Mouse (Mus musculus): ENCODE measurements around the gene Cab39l. TPM values are rescaled to one million over a fixed set of nuclear protein-coding genes. Genes with fewer than 3 reads are reported as not detected.

The Cab39l gene
- polyA plus RNA-seq, 1 experiment from 2014 or later = 47.7 TPM

- Histone ChIP-seq H3K27me3 (ENCODE audit: control insufficient read depth, insufficient read depth, low read length) (peaks cover 10% of the 10 kb centered on the region; the same call in 1 of the 2 replicates), H3K27ac (ENCODE audit: low read depth, low read length) (peak within 1 kb of the TSS; percentile 77), H3K4me2 (replicated peaks; ENCODE audit: low read depth, low read length) (peak within 1 kb of the TSS; percentile 79), H3K4me1 (replicated peaks; ENCODE audit: control insufficient read depth, insufficient read depth, low read length) (no peaks in the 10 kb centered on the region; the same call in 1 of the 2 replicates), H3K36me3 (ENCODE audit: control insufficient read depth, insufficient read depth, low read length) (no peaks in the 10 kb centered on the region), H3K9ac (ENCODE audit: low read depth, low read length) (peak within 1 kb of the TSS; percentile 71), H3K9me3 (ENCODE audit: control insufficient read depth, low read length) (no peaks in the 10 kb centered on the region), H3K4me3 (ENCODE audit: low read depth, low read length) (peak within 1 kb of the TSS; percentile 62)
- under 1% methylated on average over 63 of the region's 65 CpGs for WGBS
- ATAC-seq (ENCODE audit: low FRiP score) (peak; percentile 91), DNase-seq (ENCODE audit: low spot score) (peak; percentile 91)
These were observed 184.5 kb downstream of the Cab39l start, which contains the start of gene Shisa2 for GRCm38 (mm10) chr14:59625158-59625805. Gene Shisa2 (plus strand): TSS chr14:59625308.

DNA sequence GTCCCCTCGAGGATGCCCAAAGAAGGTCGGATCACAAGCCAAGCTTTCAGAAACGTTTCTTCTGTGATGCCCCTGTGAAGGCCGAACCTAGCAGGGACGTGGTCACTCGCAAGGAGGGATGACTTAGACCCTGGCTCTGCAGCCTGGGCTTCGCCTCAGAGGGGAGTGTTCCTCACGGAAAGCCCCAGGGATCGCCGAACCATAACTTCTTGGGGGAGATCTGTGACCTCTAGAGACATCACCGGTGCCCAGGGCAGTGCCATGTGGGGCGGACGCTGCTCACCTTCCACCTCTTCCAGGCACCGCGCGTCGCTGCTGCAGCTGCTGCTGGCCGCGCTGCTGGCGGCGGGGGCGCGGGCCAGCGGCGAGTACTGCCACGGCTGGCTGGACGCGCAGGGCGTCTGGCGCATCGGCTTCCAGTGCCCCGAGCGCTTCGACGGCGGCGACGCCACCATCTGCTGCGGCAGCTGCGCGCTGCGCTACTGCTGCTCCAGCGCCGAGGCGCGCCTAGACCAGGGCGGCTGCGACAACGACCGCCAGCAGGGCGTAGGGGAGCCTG lies 185.1 kb downstream of the Cab39l start:
- Histone ChIP-seq H3K4me3 (ENCODE audit: low read depth, low read length) (peak overlapping the region; percentile 62), H3K36me3 (ENCODE audit: control insufficient read depth, insufficient read depth, low read length) (no peaks in the 10 kb centered on the region), H3K9me3 (ENCODE audit: control insufficient read depth, low read length) (no peaks in the 10 kb centered on the region), H3K27ac (ENCODE audit: low read depth, low read length) (peak overlapping the region; percentile 77), H3K9ac (ENCODE audit: low read depth, low read length) (peak overlapping the region; percentile 71), H3K27me3 (ENCODE audit: control insufficient read depth, insufficient read depth, low read length) (peaks cover 10% of the 10 kb centered on the region; the same call in 1 of the 2 replicates), H3K4me1 (replicated peaks; ENCODE audit: control insufficient read depth, insufficient read depth, low read length) (no peaks in the 10 kb centered on the region; the same call in 1 of the 2 replicates), H3K4me2 (replicated peaks; ENCODE audit: low read depth, low read length) (peak overlapping the region; percentile 79)
- WGBS = 0% methylated on average over 51 of the region's 51 CpGs
- DNase-seq (ENCODE audit: low spot score) (peak; percentile 82), ATAC-seq (ENCODE audit: low FRiP score) (peak; percentile 73)

GRCm38 (mm10) chr14:59626711-59627110 lies 185.9 kb downstream of the Cab39l start:
- DNase-seq (ENCODE audit: low spot score) (no peak), ATAC-seq (ENCODE audit: low FRiP score) (no peak)
- Histone ChIP-seq H3K9ac (ENCODE audit: low read depth, low read length) (peak overlapping the region; percentile 19; the same call in 1 of the 2 replicates), H3K4me3 (ENCODE audit: low read depth, low read length) (peak overlapping the region; percentile 62), H3K36me3 (ENCODE audit: control insufficient read depth, insufficient read depth, low read length) (no peaks in the 10 kb centered on the region), H3K27ac (ENCODE audit: low read depth, low read length) (no peak overlapping the region), H3K27me3 (ENCODE audit: control insufficient read depth, insufficient read depth, low read length) (peaks cover 10% of the 10 kb centered on the region; the same call in 1 of the 2 replicates), H3K4me2 (replicated peaks; ENCODE audit: low read depth, low read length) (peak overlapping the region; percentile 79), H3K4me1 (replicated peaks; ENCODE audit: control insufficient read depth, insufficient read depth, low read length) (no peaks in the 10 kb centered on the region; the same call in 1 of the 2 replicates), H3K9me3 (ENCODE audit: control insufficient read depth, low read length) (no peaks in the 10 kb centered on the region)
- 35% methylated on average over 8 of the region's 8 CpGs for WGBS

DNA sequence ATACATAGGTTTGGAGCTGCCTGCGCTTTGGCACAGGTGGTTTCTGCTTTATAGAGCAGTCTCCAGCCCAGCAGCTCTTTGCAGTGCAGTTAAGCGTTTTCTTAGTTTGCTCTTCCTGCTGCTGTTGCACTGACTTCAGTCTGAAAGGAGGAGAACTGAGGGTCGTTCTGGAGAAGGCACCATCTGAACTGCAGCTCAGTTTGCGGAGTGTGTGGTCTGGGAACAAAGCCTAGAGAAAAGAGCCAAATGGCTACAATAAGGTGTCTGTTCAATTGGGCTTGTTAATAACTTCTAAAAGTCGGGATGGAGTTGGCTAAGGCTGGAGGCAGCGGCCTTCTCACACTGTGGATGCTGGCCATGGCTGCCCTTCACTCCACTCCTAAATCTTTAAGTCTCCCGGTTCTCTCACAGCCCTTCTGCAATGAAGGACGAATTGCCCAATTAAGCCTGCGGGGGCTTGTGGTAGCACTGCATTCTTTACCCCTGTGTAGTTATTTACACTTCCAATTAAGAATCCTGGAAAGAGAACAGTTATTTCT lies 186.4 kb downstream of the Cab39l start:
- ATAC-seq (ENCODE audit: low FRiP score) (no peak), DNase-seq (ENCODE audit: low spot score) (no peak)
- H3K9ac ChIP-seq (ENCODE audit: low read depth, low read length) = 0 out of 2 replicates have a peak overlapping the region, but pooled peaks have one; percentile 19
- H3K9me3 ChIP-seq (ENCODE audit: control insufficient read depth, low read length) = no peaks in the 10 kb centered on the region
- H3K4me1 ChIP-seq (replicated peaks; ENCODE audit: control insufficient read depth, insufficient read depth, low read length) = no peaks in the 10 kb centered on the region; the same call in 1 of the 2 replicates
- 44% methylated on average over 9 of the region's 9 CpGs for WGBS
- H3K36me3 ChIP-seq (ENCODE audit: control insufficient read depth, insufficient read depth, low read length) = no peaks in the 10 kb centered on the region
- no peak overlapping the region for H3K27ac ChIP-seq (ENCODE audit: low read depth, low read length)
- H3K4me2 ChIP-seq (replicated peaks; ENCODE audit: low read depth, low read length) = peak overlapping the region; percentile 79
- H3K4me3 ChIP-seq (ENCODE audit: low read depth, low read length) = peak overlapping the region; percentile 62
- H3K27me3 ChIP-seq (ENCODE audit: control insufficient read depth, insufficient read depth, low read length) = peaks cover 10% of the 10 kb centered on the region; the same call in 1 of the 2 replicates

GRCm38 (mm10) chr14:59627823-59628222 lies 187.1 kb downstream of the Cab39l start:
- H3K27ac ChIP-seq (ENCODE audit: low read depth, low read length) = no peak overlapping the region
- H3K9me3 ChIP-seq (ENCODE audit: control insufficient read depth, low read length) = no peaks in the 10 kb centered on the region
- ATAC-seq (ENCODE audit: low FRiP score) = no peak
- no peaks in the 10 kb centered on the region; the same call in 1 of the 2 replicates for H3K4me1 ChIP-seq (replicated peaks; ENCODE audit: control insufficient read depth, insufficient read depth, low read length)
- WGBS = 52% methylated on average over 7 of the region's 7 CpGs
- H3K9ac ChIP-seq (ENCODE audit: low read depth, low read length) = peak overlapping the region; percentile 11; the same call in 1 of the 2 replicates
- H3K4me3 ChIP-seq (ENCODE audit: low read depth, low read length) = peak overlapping the region; percentile 62
- H3K4me2 ChIP-seq (replicated peaks; ENCODE audit: low read depth, low read length) = peak overlapping the region; percentile 79; the same call in 1 of the 2 replicates
- peak; percentile 60 for DNase-seq (ENCODE audit: low spot score)
- peaks cover 10% of the 10 kb centered on the region; the same call in 1 of the 2 replicates for H3K27me3 ChIP-seq (ENCODE audit: control insufficient read depth, insufficient read depth, low read length)
- no peaks in the 10 kb centered on the region for H3K36me3 ChIP-seq (ENCODE audit: control insufficient read depth, insufficient read depth, low read length)

DNA sequence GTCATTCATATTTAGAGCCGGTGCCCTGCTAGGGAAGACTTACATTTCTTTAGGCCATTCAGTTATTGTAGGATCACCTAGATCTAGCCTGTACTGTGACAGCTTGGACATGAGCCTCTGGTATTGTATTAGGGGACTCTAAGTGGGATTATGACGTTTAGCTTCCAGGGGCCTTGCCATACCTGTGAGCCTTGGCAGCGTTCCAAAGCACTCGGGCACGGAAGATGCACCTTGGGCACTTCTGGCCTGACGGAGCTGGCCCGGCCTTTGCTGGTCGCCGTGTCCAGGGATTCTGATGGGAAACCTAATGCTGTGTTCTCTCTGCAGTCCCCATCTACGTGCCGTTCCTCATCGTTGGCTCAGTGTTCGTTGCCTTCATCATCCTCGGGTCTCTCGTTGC lies 188.5 kb downstream of the Cab39l start:
- Histone ChIP-seq H3K9ac (ENCODE audit: low read depth, low read length) (no peak overlapping the region), H3K4me2 (replicated peaks; ENCODE audit: low read depth, low read length) (no peak overlapping the region), H3K4me1 (replicated peaks; ENCODE audit: control insufficient read depth, insufficient read depth, low read length) (no peaks in the 10 kb centered on the region; the same call in 1 of the 2 replicates), H3K27ac (ENCODE audit: low read depth, low read length) (no peak overlapping the region), H3K36me3 (ENCODE audit: control insufficient read depth, insufficient read depth, low read length) (no peaks in the 10 kb centered on the region), H3K4me3 (ENCODE audit: low read depth, low read length) (no peak overlapping the region), H3K27me3 (ENCODE audit: control insufficient read depth, insufficient read depth, low read length) (peaks cover 10% of the 10 kb centered on the region; the same call in 1 of the 2 replicates), H3K9me3 (ENCODE audit: control insufficient read depth, low read length) (no peaks in the 10 kb centered on the region)
- 92% methylated on average over 15 of the region's 15 CpGs for WGBS
- ATAC-seq (ENCODE audit: low FRiP score) = no peak
- DNase-seq (ENCODE audit: low spot score) = no peak

GRCm38 (mm10) chr14:59630096-59630495 lies 189.3 kb downstream of the Cab39l start:
- no peaks in the 10 kb centered on the region for H3K9me3 ChIP-seq (ENCODE audit: control insufficient read depth, low read length)
- no peaks in the 10 kb centered on the region; the same call in 1 of the 2 replicates for H3K4me1 ChIP-seq (replicated peaks; ENCODE audit: control insufficient read depth, insufficient read depth, low read length)
- no peaks in the 10 kb centered on the region for H3K36me3 ChIP-seq (ENCODE audit: control insufficient read depth, insufficient read depth, low read length)
- H3K27ac ChIP-seq (ENCODE audit: low read depth, low read length) = no peak overlapping the region
- WGBS = 89% methylated on average over 9 of the region's 9 CpGs
- DNase-seq (ENCODE audit: low spot score) (no peak), ATAC-seq (ENCODE audit: low FRiP score) (no peak)
- no peak overlapping the region for H3K4me2 ChIP-seq (replicated peaks; ENCODE audit: low read depth, low read length)
- no peak overlapping the region for H3K4me3 ChIP-seq (ENCODE audit: low read depth, low read length)
- no peak overlapping the region for H3K9ac ChIP-seq (ENCODE audit: low read depth, low read length)
- H3K27me3 ChIP-seq (ENCODE audit: control insufficient read depth, insufficient read depth, low read length) = peaks cover 5% of the 10 kb centered on the region; the same call in 1 of the 2 replicates

DNA sequence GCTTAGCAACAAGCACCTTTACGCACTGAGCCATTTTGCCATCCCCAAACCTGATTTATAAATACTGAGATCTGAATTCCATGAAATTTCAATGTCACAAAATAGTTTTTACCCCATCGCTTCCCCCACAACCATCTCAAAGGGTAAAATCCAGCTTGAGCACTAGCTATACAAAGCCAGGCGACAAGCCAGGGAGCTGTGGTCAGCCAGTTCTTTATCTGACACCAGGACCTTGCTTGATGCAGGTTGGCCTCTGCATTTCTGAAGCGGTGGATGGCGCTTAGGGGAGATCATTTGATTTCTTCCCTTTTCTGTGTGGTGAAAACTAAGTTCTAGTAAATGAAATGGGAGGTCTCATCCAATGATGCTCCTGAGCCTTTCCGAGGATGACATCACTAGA lies 191.3 kb downstream of the Cab39l start:
- DNase-seq (ENCODE audit: low spot score) (no peak), ATAC-seq (ENCODE audit: low FRiP score) (no peak)
- H3K9me3 ChIP-seq (ENCODE audit: control insufficient read depth, low read length) = no peaks in the 10 kb centered on the region
- H3K27me3 ChIP-seq (ENCODE audit: control insufficient read depth, insufficient read depth, low read length) = peaks cover 2% of the 10 kb centered on the region; the same call in 1 of the 2 replicates
- H3K4me1 ChIP-seq (replicated peaks; ENCODE audit: control insufficient read depth, insufficient read depth, low read length) = no peaks in the 10 kb centered on the region
- no peak overlapping the region for H3K4me2 ChIP-seq (replicated peaks; ENCODE audit: low read depth, low read length)
- 92% methylated on average over 6 of the region's 6 CpGs for WGBS
- H3K27ac ChIP-seq (ENCODE audit: low read depth, low read length) = no peak overlapping the region
- H3K9ac ChIP-seq (ENCODE audit: low read depth, low read length) = no peak overlapping the region
- no peak overlapping the region for H3K4me3 ChIP-seq (ENCODE audit: low read depth, low read length)
- no peaks in the 10 kb centered on the region for H3K36me3 ChIP-seq (ENCODE audit: control insufficient read depth, insufficient read depth, low read length)

Data from hindbrain, embryonic 11.5 days (tissue).